Mouse (Mus musculus) right cerebral cortex, postnatal 4 days (tissue): Measurements from ENCODE around the gene Fbxo42.

Source experiments
- DNase-seq: peaks from one replicate; pipeline ENCODE4 v3.0.0-alpha.2; 2022

Gene Fbxo42

DNA sequence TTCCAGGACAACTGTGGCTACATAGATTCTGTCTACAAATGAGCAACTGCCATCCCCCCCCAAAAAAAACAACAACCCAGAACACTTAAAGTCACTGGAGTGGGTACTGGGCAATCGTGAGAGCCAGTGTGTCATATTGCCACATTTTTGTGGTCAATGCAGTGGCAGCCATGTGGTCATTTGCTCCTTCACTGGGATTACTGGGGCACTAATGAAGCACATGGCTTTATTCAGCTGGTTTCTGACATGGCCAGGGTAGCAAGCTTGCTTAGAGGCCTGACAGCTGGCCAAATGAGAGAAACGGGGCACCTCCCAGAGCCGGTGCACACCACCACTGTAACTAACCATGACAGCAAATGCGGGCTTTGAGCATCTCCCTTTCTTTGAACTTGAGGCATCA is 30.8 kb downstream of the Fbxo42 start:
- DNase-seq = no peak

GRCm38 (mm10) chr4:141180831-141181230 is 33.1 kb downstream of the Fbxo42 start:
- DNase-seq = no peak

- DNase-seq = no peak
Observed at GRCm38 (mm10) chr4:141181981-141182380, 34.3 kb downstream of the Fbxo42 start.

GRCm38 (mm10) chr4:141183932-141184331 is 36.2 kb downstream of the Fbxo42 start:
- DNase-seq = no peak

DNA sequence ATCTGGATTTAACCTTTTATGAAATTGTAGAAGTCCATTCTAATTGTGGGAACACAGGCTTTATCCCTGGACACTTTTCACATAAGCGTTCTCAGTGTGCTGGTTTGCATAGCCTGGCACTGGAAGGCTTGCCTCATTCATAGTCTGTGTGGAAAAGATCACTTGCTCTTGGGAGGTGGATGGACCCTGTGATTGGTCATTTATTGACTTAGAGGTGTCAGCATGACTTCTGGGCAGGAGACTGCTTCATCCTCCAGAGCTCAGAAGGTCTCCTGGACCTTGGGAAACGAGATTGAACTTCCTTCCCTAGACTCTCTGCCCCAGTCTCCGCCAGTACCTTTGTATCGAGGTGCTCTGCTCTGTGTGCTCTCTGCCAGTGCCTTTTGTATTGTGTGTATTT is 36.7 kb downstream of the Fbxo42 start:
- DNase-seq = no peak

GRCm38 (mm10) chr4:141186923-141187836 is 39.5 kb downstream of the Fbxo42 start:
- no peak for DNase-seq

DNA sequence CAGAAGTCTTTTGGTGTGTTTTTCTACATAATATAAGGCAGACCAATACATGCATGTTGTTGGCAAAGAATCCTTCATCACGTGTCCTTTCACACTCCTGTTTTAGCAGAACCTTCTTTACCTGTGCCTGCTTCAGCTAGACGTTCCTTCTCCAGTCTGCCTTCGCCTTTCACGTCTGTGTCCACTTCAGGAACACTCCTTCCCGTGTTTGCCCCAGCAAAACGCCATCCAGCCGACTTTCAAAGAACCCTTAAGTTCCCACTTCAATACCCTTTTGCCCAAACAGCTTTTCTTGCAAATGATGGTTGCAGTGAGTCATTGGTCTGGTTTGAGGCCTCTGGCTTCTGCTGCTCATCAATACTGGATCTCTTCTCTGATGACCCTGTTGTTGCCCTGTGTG is 43.6 kb downstream of the Fbxo42 start:
- DNase-seq = no peak

DNA sequence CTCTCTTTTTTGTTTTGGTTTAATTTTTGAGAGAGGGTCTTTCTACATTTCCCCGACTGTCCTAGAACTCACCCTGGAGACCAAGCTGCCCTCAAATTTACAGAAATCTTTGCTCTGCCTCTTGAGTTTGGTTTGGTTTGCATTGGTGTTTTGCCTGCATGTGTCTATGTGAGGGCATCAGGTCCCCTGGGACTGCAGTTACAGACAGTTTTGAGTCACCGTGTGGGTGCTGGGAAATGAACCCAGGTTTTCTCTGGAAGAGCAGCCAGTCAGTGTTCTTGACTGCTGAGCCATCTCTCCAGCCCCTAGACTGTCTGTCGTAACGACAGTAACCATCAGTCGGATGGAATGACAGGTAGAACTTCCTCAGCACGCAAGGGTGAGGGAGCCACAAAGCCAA is 46.8 kb downstream of the Fbxo42 start:
- no peak for DNase-seq

DNA sequence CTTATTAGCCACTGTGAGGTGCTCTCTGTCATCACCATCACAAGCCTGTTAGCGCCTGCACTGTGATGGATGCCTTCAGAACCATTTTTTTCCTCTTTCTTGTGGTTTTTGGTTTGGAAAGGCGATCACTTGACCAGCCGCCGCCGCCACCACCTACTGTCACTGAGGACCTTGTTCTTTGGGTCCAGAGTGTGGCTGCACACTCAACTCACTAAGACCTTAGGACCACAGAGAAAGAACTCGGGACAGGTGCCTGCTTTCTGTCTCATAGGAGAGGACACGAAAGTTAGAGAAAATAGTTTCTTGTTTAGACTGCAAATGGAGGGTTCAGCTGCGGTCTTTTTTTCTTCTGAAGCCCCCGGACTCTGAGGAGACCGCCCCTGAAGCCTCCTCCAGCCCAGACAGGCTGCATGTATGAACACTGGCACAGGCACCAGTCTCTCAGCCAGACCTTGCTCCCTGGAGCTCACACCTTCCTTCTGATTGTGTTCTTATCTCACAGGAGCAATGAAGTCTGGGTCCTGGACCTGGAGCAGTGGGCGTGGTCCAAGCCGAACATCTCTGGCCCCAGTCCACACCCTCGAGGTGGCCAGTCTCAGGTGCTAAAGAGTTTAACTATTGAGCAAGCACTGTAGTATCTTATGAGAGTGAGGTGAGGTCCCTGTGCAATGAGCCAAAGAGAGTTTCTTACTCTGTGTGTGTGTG is 49.4 kb downstream of the Fbxo42 start:
- no peak for DNase-seq

GRCm38 (mm10) chr4:141197686-141198035 is 49.9 kb downstream of the Fbxo42 start:
- DNase-seq = no peak

GRCm38 (mm10) chr4:141200906-141201305 is 53.2 kb downstream of the Fbxo42 start:
- DNase-seq = no peak

GRCm38 (mm10) chr4:141202192-141202591 is 54.5 kb downstream of the Fbxo42 start:
- no peak for DNase-seq

DNA sequence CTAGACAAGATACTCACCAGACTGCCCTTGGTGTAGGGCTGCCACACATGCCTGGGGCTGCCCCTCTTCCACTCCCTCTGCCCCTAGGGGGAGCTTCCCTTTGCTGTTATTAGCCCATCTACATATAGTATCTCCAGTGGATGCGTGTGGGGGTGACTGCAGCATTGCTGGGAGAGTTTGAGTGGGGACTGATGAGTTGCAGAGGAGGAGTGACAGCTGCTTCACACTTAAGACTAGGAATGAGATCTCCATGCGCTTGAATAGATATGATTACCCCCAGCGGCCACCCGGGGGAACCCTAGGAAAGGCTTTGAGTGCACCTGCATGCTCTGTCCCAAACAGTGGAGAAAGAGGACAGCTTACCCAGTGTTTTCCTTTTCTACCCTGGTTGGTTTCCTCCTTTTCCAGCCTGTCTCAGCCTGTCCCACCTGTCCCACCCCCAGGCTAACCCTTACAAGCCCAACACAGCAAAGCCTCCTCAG is 56.9 kb downstream of the Fbxo42 start:
- DNase-seq = peak; percentile 50

DNA sequence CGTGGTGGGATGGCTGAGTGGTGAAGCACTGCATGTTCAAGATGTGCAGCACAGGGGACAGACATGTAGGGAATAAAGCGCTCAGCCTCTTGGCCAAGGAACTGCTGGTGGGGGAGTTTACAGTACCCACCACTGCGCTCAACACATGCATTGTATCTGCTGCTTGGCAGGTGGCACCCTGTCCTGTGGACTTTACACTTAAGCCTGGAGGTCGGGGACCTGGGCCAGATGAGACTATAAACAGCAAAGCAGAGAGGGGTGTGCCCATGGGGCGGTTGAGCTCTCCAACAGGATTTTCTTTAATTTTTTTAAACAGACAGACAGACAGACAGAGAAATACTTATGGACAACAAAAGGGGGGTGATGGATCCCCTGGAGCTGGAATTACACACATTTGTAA is 59.4 kb downstream of the Fbxo42 start:
- no peak for DNase-seq

DNA sequence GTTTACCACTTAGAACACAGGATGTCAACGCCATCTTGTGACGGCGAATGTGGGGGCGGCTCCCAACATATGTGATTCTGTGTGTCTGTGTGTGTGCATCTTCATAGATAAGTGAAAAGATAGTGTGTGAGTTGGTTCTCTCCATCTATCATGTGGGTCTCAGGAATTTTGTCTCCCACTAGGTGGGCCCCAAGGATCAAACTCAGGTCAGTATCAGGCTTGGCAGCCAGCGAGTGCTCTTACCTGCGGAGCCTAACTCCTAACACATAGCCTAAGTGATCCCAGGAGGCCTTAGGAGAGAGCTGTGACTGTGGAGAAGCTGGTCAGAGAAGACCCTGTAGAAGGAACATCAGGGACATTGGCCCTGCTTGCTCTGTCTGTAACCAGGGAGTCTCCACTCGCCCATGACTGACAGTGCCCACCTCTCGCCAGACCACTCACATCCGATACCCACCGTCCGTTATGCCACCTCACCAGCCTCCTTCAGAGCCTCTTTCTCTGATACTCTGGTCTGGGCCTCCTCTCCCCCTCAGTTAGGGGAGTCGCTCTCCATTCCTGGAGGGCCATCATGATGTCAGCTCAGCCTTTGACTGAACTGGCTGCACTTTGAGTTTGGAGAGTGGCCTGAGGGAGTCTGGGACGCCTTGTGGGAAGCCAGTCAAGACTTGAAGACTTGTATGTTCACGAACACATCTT is 63.0 kb downstream of the Fbxo42 start:
- no peak for DNase-seq

DNA sequence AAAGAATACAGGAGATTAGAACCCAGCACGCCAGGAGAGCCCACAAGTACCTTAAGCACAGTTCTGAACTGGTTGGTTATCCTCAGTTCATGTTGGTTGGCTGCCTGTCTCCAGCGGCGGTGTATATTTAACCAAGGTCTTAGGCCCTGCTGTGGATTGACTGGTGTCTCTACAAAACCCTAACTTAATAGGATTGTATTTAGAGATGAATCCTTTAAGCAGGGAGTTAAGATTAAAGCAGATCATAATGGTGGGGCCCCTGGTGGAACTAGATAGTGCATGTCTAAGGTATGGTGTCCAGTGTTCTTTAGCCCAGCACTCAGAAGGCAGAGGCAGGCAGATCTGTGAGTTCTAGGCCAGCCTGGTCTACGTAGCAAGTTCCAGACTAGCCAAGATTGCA is 63.9 kb downstream of the Fbxo42 start:
- DNase-seq = no peak

DNA sequence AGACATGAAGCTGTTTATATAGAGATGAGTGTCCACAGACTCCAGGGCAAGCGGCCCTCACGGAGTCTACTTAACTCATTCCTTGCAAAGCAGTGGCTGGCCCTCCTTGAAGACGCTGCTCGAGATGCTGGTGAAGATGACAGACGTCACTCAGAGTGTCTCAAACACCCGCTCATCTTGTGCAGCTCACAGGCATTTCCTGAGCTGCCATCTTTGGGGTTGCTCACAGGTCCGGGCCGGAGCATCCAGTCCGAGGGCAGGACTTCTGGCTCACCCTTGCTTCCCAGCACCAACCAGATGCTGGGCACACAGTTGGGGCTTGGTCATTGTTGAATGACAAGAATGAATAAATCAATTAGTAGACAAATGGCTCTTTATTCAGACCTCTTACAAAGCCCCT is 65.2 kb downstream of the Fbxo42 start:
- no peak for DNase-seq

DNA sequence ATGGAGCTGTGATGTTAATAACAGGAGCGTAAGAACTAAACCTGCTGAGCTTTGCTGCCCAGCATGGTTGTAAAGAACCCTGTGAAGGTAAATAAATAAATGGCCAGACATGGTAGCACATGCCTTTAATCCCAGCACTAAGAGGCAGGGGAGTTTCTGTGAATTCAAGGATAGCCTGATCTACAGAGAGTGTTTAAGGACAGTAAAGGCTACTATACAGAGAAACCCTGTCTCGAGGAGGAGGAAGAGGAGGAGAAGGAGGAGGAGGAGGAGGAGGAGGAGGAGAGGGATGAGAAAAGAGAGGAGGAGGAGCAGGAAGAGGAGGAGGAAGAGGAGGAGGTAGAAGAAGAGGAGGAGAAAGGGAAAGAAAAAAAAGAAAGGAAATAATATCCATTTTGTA is 65.6 kb downstream of the Fbxo42 start:
- no peak for DNase-seq

DNA sequence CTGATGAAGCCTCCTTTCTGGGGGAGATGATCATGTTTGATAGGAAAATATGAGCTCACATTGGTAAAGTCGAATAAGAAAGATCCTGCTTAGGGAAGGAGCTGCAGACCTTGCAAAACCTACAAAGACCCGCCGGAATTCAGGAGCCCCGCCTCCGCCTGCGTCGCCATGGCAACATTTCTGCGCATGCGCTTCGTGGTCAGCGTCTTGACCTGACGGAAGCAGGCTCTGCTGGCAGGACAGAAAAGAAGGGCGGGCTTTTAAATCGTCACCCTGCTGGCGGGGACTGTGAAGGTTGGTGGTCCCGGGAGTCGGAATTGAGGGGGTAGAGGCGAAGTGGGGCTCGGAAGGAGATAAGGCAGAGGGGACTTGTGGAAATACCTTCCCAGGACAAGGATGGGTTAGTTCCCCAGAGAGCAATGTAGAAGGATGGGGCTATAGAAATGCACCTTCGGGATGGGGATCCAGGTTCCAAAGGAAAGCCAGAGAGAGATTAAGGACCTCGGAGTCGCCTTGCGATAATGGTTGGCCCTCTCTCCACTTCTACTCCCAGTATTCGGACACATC is 66.1 kb downstream of the Fbxo42 start, which contains the start of gene Rsg1:
Rsg1 (plus strand) TSS at position 187 of the 567 bp plus-strand sequence.
- DNase-seq = peak; percentile 96

- DNase-seq = no peak
Observed at GRCm38 (mm10) chr4:141214337-141214851, 66.7 kb downstream of the Fbxo42 start.

- DNase-seq = no peak
Observed at GRCm38 (mm10) chr4:141219583-141220213, 72.0 kb downstream of the Fbxo42 start.

DNA sequence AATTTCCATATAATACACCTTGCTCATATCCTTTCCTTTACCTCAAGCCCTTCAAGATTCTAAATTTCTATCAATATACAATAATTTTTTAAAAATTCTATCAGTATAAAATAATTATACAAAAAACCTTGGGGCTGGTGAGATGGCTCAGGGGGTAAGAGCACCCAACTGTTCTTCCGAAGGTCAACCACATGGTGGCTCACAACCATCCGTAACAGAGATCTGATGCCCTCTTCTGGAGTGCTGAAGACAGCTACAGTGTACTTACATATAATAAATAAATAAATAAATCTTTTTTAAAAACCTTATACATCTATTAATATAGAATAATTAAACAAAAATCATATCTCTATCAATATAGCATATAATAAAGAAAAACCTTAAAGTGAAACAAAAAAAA is 74.1 kb downstream of the Fbxo42 start:
- DNase-seq = no peak
